Mouse (Mus musculus): ENCODE data around the gene Psmg3. TPM values are rescaled to one million over a fixed set of nuclear protein-coding genes. Genes with fewer than 3 reads are reported as not detected.
A peak's percentile ranks its signal among the peaks of the same experiment; 100 is the strongest.

Psmg3 gene
- polyA plus RNA-seq, 1 experiment from 2014 or later, result 79.8 TPM

- under 1% methylated on average over 50 of the region's 55 CpGs for WGBS
- DNase-seq (ENCODE audit: low spot score), result peak; percentile 94
- peak; percentile 85 for ATAC-seq (ENCODE audit: insufficient read depth, low FRiP score, low TSS enrichment)
- Histone ChIP-seq H3K9ac (ENCODE audit: low read length) (peak within 1 kb of the TSS; percentile 81), H3K9me3 (ENCODE audit: control insufficient read depth, low read length) (no peaks in the 10 kb centered on the region), H3K4me1 (ENCODE audit: control insufficient read depth, insufficient read depth, low read length) (peaks cover 8% of the 10 kb centered on the region), H3K27me3 (ENCODE audit: control insufficient read depth, insufficient read depth, low read length) (no peaks in the 10 kb centered on the region), H3K4me2 (ENCODE audit: low read depth) (peak within 1 kb of the TSS; percentile 77), H3K36me3 (ENCODE audit: control insufficient read depth, insufficient read depth, low read length) (peaks cover 11% of the 10 kb centered on the region; the same call in 1 of the 2 replicates), H3K4me3 (ENCODE audit: low read depth, low read length) (peak within 1 kb of the TSS; percentile 93), H3K27ac (ENCODE audit: low read depth, low read length) (no peak within 1 kb of the TSS)
Measured at GRCm38 (mm10) chr5:139775216-139775926, 51.3 kb downstream of the Psmg3 start, which contains the start of gene Ints1. TSS of gene Ints1 (minus strand) at chr5:139775674.

Other genes with a start within 250 kb of the Psmg3 start
- gene Micall2, start 90.5 kb downstream of the Psmg3 start, polyA plus RNA-seq (2014; fragmentation: Nextera tagmentation; extraction: Ambion mirVana), result 5.4 and 7.1 TPM in 2 replicates
- 33.4 and 35.9 TPM in 2 replicates for gene Ints1, start 51.2 kb downstream of the Psmg3 start, polyA plus RNA-seq (2014; fragmentation: Nextera tagmentation; extraction: Ambion mirVana)
- 7.0 and 8.3 TPM in 2 replicates for gene Mafk, start 35.4 kb downstream of the Psmg3 start, polyA plus RNA-seq (2014; fragmentation: Nextera tagmentation; extraction: Ambion mirVana)
- gene Tmem184a, start 7.0 kb downstream of the Psmg3 start, polyA plus RNA-seq (2014; fragmentation: Nextera tagmentation; extraction: Ambion mirVana), result 0.70 and 1.0 TPM in 2 replicates
- 0.41 TPM in 1 of 2 replicates, not detected in the other for gene Gm26938, start 478 bp downstream of the Psmg3 start, polyA plus RNA-seq (2014; fragmentation: Nextera tagmentation; extraction: Ambion mirVana)
- 2.3 and 2.5 TPM in 2 replicates for gene Elfn1, start 81.1 kb upstream of the Psmg3 start, polyA plus RNA-seq (2014; fragmentation: Nextera tagmentation; extraction: Ambion mirVana)